Mouse (Mus musculus) heart, postnatal 25 days (tissue): Measurements from ENCODE around the gene Add1. TPM values are rescaled to one million over a fixed set of nuclear protein-coding genes. Genes with fewer than 3 reads are reported as not detected.
A peak's percentile ranks its signal among the peaks of the same experiment; 100 is the strongest.

Experiments
- DNase-seq: peaks from one replicate; pipeline ENCODE4 v3.0.0; 2022; ENCODE audit warnings: low spot score
- intact Hi-C: fragments of 180-260 bp; cut with DNase I; formaldehyde crosslinking; loops from one replicate; pipeline ENCODE4 v1.15.1; 2025
- total RNA-seq, 2 experiments: library from RNA; stranded (reverse); gene quantifications; 2 replicates each; pipeline ENCODE4 v1.2.3; 2021

Gene Add1
- total RNA-seq, 2 experiments from 2014 or later = 125 to 136 TPM

DNA sequence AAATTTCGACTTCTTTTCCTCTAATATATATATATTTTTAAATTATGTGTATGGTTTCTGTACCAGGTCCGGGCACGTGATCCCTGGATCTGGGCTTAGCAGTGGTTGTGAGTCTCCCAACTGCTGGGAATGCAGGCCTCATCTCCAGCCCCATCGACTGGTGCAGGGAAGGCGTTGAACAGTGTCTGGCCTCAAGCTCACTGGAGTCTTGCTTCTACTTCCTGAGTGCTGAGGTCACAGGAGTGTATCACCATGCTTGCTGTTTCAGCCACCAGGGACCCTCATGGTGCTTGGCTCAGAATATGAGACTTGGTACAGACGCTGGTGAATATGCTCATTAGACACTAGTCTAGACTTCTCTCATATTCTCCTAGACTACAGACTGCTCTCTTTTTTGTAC lies 19.2 kb downstream of the Add1 start:
- DNase-seq = no peak

DNA sequence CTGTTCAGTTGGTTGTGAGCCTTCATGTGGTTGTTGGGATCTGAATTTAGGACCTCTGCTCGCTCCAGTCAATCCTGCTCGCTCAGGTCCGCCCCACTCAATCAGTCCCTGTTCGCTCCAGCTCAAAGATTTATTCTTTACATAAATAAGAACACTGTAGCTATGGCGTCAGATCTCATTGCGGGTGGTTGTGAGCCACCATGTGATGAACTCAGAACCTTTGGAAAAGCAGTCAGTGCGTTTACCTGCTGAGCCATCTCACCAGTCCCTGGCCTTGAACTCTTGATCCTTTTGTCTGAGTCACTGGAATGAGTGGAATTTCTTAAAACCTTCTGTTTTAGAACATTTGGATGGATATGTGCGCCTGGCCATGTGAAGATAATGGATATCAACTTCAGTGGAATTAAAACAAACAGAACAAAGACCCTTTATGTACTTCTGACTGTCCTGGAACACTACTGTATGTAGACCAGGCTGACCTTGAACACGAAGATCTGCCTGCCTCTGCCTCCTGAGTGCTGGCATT lies 19.8 kb downstream of the Add1 start:
- DNase-seq = no peak
- intact Hi-C loops = no loop called here

More for the DNA sequence above, 19.2 kb downstream of the Add1 start:
- intact Hi-C loops = no loop called here

DNA sequence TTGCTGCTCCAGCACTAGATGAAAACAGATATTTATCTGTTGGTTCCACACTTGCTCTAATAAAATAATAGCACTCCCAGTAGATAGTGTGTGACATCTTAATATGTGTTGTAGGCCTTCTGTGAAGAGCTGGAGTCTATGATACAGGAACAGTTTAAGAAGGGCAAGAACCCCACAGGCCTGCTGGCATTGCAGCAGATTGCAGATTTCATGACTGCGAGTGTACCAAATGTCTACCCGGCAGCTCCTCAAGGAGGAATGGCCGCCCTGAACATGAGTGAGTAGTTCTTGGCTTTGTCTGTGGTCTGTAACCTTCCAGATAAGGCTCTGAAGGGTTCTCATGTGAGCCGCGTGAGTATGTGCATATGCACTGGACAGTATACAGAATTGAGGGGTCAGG lies 31.1 kb downstream of the Add1 start:
- DNase-seq = no peak
- intact Hi-C loops = no loop called here

DNA sequence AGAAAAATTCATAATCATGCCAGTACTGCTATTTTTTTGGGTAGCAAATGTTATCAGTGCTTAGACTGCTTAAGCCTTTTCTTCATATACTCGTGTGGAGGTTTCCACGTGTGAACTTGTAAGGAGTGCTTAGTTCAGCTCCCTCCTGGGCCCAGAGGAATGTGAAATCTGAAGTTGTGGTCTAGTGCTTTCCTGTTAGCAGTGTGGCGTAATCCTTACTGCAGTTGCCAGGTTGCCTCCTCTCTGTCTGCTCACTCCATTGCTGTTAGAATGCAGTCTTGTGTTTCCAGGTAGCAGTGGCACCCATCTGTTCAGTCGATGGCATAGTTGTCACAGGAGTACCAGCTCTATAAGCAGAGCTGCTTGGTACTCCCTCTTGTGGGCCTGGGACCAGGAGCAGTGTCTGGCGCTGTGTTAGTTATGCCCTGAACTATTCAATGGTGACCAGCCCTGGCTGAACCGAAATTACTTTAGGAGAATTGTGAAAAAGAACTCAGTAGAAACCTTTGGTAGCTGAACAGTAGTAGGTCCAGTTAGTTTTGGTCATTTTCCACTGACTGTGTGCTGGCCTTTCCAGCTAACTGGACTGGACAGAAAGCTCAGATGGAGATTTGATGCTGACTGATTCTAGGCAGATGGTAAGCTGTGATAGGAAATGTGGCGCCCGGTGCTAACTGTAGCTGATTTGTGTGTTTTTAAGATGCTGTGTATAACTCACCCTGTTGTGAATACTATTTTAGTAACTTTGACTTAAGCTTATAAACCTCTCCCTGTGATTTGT lies 33.8 kb downstream of the Add1 start:
- intact Hi-C loops = no loop called here
- no peak for DNase-seq

DNA sequence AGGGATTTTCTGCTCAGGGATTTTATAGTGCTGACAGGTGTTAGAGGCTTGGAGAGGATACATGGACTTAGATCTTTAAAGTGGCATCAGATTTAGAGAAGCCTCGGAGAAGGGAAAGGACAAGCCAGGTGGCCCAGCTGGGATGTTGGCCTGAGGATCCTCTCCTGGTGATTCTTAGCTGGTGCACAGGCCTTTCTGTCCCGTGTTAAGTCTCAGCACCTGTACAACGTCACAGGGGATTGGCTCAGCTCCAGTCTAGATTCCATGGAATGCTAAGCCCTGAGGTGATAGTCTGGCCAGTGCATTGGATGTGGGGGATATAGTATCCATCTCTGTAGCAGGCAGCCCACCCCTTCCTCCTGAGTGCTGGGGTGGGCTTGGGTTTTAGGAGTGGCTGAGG lies 34.8 kb downstream of the Add1 start:
- DNase-seq = no peak
- intact Hi-C loops = no loop called here

DNA sequence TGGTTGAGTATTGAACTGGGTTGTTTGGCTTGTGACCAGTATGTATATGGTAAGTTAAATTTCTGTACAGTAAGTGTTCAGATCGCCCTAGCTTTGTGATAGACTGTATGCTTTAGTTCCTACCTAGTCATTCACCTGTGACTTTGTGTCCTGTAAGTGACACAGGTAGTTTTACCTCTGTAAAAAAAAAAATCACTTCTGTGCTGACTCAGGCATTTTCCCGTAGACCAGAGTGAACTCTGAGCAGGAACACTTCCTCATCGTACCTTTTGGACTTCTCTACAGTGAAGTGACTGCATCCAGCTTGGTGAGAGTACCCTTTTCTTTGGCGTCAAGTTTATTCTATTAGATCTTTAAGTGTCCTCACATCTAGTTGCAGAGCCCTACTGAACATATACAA lies 36.5 kb downstream of the Add1 start:
- DNase-seq = no peak

DNA sequence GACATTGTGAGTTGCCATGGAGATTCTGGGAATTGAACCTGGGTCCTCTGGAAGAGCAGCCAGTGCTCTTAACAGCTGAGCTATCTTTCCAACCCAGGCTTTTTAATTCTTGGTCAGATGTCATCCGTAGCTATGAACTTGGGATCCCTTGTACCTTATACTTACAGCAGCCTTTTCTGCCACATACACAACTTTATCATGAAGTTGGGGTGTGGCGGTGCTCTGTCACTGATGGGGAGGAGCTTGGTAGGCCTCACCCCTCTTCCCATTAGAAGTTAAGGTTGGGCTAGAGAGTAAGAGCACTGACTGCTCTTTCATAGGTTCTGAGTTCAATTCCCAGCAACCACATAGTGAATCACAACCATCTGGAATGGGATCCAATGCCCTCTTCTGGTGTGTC lies 59.5 kb downstream of the Add1 start:
- DNase-seq = no peak
- intact Hi-C loops = no loop called here

More for the DNA sequence above, 36.5 kb downstream of the Add1 start:
- intact Hi-C loops = no loop called here

DNA sequence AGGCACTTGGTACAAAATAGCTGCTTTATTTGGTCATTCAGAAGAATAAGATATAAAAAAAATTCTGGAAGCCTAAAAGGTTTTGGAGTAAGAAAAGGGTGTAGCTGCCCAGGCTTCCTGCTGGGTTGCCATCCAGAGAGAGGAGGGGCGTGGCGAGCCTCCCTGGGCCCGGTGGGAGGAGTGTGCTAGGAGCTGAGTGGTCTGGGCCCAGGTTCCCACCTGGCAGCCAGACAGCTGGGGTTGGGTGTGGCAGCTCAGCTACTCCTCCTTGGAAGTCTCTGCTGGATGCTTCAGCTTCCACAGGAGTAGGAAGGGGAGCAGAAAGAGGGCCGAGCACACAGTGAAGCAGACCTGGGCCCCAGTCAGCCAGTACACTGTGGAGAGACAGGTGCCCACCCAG lies 60.2 kb downstream of the Add1 start:
- intact Hi-C loops = no loop called here
- DNase-seq = peak; percentile 40

DNA sequence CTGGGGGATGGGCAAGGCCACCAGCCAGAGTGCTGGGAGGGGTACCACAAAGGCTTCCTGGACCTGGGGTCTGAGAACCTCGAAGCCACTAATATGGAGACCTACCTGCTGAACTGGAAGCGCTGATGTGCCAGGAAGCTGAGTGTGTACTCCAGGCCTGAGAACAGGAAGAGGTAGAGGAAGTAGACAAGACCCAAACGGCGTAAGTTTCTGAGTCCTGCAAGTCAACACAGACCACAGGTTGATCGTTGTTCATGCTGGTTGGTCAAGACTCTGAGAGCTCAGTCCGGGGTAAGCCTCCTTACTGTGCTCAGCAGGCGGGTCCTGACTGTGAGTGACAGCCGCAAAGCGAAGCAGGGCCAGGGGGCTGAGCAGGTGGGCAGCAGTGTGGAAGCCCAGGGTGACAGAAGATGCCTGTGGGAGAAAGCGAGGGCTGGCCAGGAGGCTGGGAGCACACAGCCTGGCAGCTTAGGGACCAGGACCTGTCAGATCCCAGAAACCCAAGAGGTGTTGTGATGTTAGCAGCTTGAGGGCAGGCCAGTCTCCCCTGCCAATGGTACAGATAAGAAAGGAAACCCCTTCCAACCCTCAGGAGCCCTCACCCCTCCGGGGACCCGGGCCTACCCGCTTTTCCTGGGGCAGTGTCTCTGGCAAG lies 61.4 kb downstream of the Add1 start:
- no peak for DNase-seq
- intact Hi-C loops = no loop called here

DNA sequence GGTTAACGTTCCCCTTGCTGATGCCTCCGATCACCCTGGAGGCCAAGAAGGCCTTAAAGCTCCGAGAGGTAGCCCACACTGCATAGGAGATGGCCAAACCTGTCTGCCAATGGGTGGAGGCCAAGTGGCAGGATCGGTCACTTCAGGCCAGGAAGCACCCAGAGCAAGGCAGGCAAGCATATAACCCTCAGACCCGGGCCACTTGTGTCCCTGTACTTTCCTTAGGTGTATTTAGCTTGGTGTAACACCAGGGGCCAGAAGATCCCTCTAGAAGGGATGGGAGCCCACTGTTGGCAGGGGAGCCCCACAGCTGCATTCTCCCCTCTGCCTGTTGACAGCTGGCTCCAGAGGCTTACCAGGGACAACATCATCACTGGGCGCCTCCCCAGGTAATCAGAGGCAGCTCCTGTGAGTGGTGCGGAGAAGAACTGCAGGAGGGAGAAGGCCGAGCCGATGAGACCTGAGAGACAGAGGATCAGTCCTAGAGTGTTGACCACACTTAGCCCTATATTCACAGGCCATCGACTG lies 62.3 kb downstream of the Add1 start:
- intact Hi-C loops = loop anchor here (2.0 kb wide), 1 partner anchor 117 kb away; no protein-coding TSS in a partner anchor
- no peak for DNase-seq

DNA sequence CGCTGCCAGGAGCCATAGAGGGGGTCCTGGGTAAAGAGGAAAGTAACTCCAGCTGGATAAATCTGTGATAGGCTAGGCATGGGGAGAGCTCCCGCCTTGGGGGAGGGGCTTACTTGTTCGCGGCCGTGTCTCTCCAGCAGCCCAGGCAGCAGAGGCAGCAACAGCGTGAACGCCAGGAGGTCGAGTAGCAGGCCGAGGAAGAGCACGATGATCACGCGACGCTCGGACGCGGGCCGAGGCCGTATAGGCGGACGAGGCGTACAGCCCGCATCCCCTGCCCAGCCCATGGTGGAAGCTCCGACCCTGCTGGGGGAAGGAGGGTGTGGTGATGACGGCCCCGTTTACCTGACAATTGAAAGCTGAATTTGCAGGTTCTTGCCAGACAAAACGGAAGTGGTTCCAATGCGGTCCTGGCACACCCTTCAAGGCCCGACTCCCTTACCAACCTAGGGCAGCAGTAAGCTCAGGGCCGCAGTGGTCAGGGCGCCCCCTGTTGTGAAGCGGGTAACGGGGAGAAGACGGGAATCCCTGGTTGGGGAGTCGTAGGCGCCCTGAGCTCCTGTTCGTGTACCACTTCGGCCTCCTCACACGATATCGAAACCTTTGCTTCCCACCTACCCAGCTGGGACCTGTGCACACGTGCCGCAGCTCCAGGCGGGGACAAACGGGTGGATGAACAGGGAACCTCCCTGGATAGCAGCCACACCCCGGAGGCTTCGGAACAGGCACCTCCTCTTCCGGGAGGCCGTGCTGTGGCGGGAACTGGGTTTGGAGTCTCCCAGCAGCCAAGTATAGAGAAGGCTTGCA lies 63.2 kb downstream of the Add1 start, which contains the start of gene Mfsd10:
Mfsd10 (minus strand) TSS at position 732 of the 807 bp plus-strand sequence.
- peak; percentile 67 for DNase-seq
- intact Hi-C loops = loop anchor here (2.0 kb wide), 1 partner anchor 118 kb away; no protein-coding TSS in a partner anchor

DNA sequence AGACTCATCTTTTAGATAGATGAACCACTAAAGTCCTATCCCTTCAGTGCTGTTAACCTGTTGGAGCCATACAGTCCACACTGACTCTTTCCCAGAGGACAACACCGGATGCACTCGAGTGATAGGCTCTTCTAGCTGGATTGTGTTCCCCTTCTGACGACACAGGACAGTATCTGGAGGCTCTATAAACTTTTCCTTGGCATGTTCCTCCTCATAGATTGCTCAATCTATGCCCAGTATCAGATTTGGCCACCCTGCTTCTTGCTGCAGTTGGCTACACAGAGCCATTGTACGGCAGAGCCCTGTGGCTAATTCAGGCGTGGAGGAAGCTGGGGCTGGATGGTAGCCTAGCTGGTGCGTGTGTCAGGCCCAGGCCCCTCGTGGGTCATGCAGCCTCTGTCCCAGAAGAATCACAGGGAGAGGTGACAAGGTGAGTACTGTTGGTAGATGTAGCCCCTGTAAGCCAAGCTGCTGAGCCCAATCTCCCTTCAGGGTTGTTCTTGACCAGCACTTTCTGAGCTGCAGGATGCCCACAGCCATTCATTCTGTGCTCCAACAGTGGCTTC lies 64.2 kb downstream of the Add1 start:
- no peak for DNase-seq
- intact Hi-C loops = loop anchor here (2.0 kb wide), 1 partner anchor 119 kb away; no protein-coding TSS in a partner anchor

DNA sequence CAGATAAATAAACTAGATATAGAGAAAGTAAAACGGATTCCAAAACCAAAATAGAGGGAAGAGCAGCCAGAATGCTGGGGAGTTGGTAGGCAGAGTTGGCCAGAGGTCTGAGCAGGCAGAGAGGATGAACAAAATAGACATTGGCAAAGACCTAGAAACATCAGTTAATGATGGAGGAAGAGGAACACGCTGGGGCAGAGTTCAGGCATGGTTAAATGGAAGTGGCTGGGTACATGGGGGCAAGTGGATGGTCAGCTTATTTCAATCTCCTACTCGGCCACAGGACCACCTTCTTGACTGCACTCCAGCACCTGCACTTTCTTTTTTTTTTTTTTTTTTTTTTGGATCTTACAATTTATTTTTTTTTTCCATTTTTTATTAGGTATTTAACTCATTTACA lies 68.5 kb downstream of the Add1 start:
- intact Hi-C loops = loop anchor here (2.0 kb wide), 1 partner anchor 95 kb away; no protein-coding TSS in a partner anchor
- DNase-seq = no peak

DNA sequence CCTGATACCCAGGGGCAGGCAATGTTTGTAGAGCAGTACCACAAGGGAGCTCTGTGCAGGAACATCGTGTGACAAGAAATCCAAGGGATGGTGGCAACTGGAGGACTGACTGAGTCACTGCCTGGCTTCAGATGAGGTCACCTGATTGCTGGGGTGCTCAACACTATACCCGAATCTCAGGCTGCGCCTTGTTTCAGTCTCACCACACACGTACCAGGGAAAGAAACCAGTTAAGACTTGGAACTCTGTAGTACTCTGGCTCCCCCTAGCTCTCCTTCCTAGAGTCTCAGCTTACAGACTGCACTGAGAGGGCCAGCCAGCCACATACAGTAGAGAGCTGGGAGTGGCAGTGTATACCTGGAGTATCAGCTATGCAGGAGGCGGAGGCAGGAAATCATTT lies 69.5 kb downstream of the Add1 start:
- no peak for DNase-seq
- intact Hi-C loops = loop anchor here (2.0 kb wide), 1 partner anchor 96 kb away; no protein-coding TSS in a partner anchor

DNA sequence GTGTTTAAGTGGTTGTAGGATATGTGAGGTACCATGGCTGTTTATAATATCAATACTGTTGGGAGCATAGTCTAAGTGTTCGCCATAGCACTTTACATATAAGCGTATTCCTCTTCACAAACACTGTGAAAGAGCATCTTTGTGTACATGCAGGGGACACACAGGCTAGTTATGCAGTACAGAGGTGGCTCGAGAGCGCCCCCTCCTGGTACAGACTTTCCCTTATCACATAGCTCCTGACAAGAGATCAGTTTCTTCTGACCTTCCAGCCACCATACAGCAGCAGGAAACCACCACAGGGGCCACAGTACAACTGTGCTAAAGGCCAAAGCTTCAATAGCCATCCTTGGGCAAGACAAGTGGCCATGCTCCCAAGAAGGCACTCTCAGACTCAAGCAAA lies 74.1 kb downstream of the Add1 start:
- DNase-seq = no peak
- intact Hi-C loops = loop anchor here (5.0 kb wide), 1 partner anchor 435 kb away; no protein-coding TSS in a partner anchor

DNA sequence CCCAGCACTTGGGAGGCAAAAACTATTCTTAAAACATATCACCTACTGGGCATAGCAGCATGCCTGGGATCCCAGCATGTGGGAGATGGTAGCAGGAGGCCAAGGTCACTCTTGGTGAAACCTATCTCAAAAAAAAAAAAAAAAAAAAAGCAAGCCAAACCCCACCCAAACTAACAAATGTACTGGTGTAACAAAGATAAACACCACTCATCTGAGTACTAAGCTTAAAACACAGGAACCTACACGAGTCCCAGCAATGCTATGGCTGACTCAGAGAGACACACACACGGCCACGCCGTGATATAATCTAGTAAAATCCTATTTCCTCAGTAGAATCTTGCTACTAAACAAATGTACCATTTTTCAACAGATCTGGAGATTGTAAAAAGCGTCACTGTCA lies 79.5 kb downstream of the Add1 start:
- intact Hi-C loops = no loop called here
- no peak for DNase-seq

DNA sequence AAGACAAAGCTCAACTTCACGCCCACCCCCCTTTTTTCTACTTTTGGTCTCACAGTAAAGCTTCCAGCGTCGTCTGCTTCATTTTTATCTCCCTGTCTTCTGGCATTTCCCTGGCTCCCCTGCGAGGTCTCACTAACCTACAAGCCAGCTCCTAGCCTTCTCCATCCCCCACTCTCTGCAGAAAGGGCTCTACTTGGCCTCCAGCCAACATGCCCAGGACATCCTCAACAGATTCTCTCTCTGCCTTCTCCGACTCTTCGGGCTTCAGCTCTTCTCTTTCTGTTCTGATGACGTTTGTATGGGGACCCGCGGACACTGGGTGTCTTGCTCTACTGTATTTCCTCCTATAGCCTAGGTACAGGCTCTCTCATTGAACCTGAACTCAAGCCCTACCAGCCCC lies 81.4 kb downstream of the Add1 start:
- no peak for DNase-seq
- intact Hi-C loops = loop anchor here (5.0 kb wide), 2 partner anchors 283 to 873 kb away; partner anchors contain the start of gene Letm1

DNA sequence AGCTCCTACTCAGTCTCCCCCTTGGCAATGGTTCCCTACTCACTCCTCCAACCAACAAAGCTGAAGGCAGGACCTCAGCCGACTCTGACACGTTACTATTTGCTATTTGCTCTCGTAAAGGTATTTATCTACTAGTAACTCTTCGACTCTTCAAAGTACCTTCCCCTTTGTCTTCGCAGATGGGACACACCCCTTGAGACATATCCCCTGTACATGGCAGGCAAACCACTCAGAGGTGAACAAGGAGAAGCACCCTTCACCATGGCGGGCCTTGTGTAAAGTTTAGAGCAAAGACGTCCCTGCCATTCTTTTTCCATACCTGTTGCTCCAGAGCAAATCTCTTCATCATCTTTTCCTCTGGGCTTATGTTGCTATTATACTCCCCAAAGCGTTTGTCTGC lies 84.1 kb downstream of the Add1 start:
- intact Hi-C loops = loop anchor here (5.0 kb wide), 2 partner anchors 285 to 875 kb away; partner anchors contain the start of gene Letm1

More for the DNA sequence above, 84.1 kb downstream of the Add1 start:
- DNase-seq = no peak
